Mouse (Mus musculus) telencephalon, adult 2 months (tissue): ENCODE measurements around the gene Prss23.
A peak's percentile ranks its signal among the peaks of the same experiment; 100 is the strongest.

Source experiments
- DNase-seq: peaks from one replicate; pipeline ENCODE4 v3.0.0-alpha.2; 2011; ENCODE audit warnings: low read depth, low spot score

Gene Prss23

GRCm38 (mm10) chr7:89508672-89509071 is 18.3 kb downstream of the Prss23 start:
- no peak for DNase-seq

GRCm38 (mm10) chr7:89499516-89500307 is 27.3 kb downstream of the Prss23 start:
- DNase-seq, result peak; percentile 86

GRCm38 (mm10) chr7:89483769-89484568 is 43.0 kb downstream of the Prss23 start:
- no peak for DNase-seq

- DNase-seq, result no peak
These were observed 45.3 kb downstream of the Prss23 start for GRCm38 (mm10) chr7:89481723-89482122.

GRCm38 (mm10) chr7:89478490-89478889 is 48.5 kb downstream of the Prss23 start:
- DNase-seq, result no peak

GRCm38 (mm10) chr7:89477294-89477999 is 49.5 kb downstream of the Prss23 start:
- DNase-seq, result peak; percentile 63

- DNase-seq, result no peak
These were observed 53.5 kb downstream of the Prss23 start for GRCm38 (mm10) chr7:89473442-89473841.

- no peak for DNase-seq
These were observed 63.0 kb downstream of the Prss23 start for GRCm38 (mm10) chr7:89463775-89464592.

GRCm38 (mm10) chr7:89463246-89463645 is 63.7 kb downstream of the Prss23 start:
- no peak for DNase-seq

GRCm38 (mm10) chr7:89462646-89463207 is 64.3 kb downstream of the Prss23 start:
- no peak for DNase-seq

- no peak for DNase-seq
These were observed 65.6 kb downstream of the Prss23 start for GRCm38 (mm10) chr7:89461351-89461750.

GRCm38 (mm10) chr7:89460911-89461310 is 66.1 kb downstream of the Prss23 start:
- DNase-seq, result no peak

GRCm38 (mm10) chr7:89459691-89460090 is 67.3 kb downstream of the Prss23 start:
- DNase-seq, result no peak
